Mouse (Mus musculus) lung, embryonic 16.5 days (tissue): ENCODE measurements around the gene Lyg2. TPM values are rescaled to one million over a fixed set of nuclear protein-coding genes. Genes with fewer than 3 reads are reported as not detected.

Experiments used
- ATAC-seq: fragments of 200-750 bp; cut with Nextera tagmentation; 2 replicates; pipeline ENCODE4 v1.8.0; 2017; ENCODE audit warnings: low read depth, mild to moderate bottlenecking, moderate library complexity
- H3K27ac ChIP-seq: fragments of 300-500 bp; sonication (generic); 2 replicates; pipeline ENCODE4 v1.5.1; 2014; ENCODE audit warnings: mild to moderate bottlenecking, control low read depth, low read length
- H3K27me3 ChIP-seq: fragments of 300-500 bp; sonication (generic); 2 replicates; pipeline ENCODE4 v1.6.1; 2014; ENCODE audit warnings: low read depth, low read length, mixed read lengths; ENCODE audit not compliant: control insufficient read depth, insufficient read depth
- H3K36me3 ChIP-seq: fragments of 300-500 bp; sonication (generic); 2 replicates; pipeline ENCODE4 v1.6.1; 2014; ENCODE audit warnings: low read length; ENCODE audit not compliant: control insufficient read depth, insufficient read depth
- H3K4me1 ChIP-seq: fragments of 300-500 bp; sonication (generic); replicated peaks from 2 replicates; pipeline ENCODE4 v1.6.1; 2014; ENCODE audit warnings: low read length, mixed read lengths; ENCODE audit not compliant: control insufficient read depth, insufficient read depth
- H3K4me2 ChIP-seq: fragments of 300-500 bp; sonication (generic); 2 replicates; pipeline ENCODE4 v1.6.1; 2014; ENCODE audit warnings: low read depth, low read length, control low read depth
- H3K4me3 ChIP-seq: fragments of 300-500 bp; sonication (generic); 2 replicates; pipeline ENCODE4 v1.5.1; 2014; ENCODE audit warnings: mild to moderate bottlenecking, low read length, control low read depth
- H3K9ac ChIP-seq: fragments of 300-500 bp; sonication (generic); 2 replicates; pipeline ENCODE4 v1.6.1; 2014; ENCODE audit warnings: low read length, control low read depth
- H3K9me3 ChIP-seq: fragments of 300-500 bp; sonication (generic); 2 replicates; pipeline ENCODE4 v1.6.1; 2016; ENCODE audit warnings: low read length; ENCODE audit not compliant: control insufficient read depth
- WGBS: fragments of 180-500 bp; shearing (Covaris S2); extraction: QIAGEN DNeasy Blood & Tissue Kit; methylation state at CpG from one replicate; pipeline ENCODE4 v1.1.7; 2014; 5-methylcytosine and 5-hydroxymethylcytosine counted together
- polyA plus RNA-seq: library from polyadenylated mRNA; unstranded; fragments of >200 nt; fragmentation: Nextera tagmentation; extraction: Ambion mirVana; gene quantifications from 2 replicates; pipeline ENCODE4 v1.2.1, GENCODE M21; 2015

Gene Lyg2
- polyA plus RNA-seq, 1 experiment from 2014 or later = not detected

- no peaks in the 10 kb centered on the region for H3K9me3 ChIP-seq
- H3K27me3 ChIP-seq = no peaks in the 10 kb centered on the region
- H3K4me1 ChIP-seq = peaks cover 15% of the 10 kb centered on the region
- ATAC-seq = no peak
- H3K4me2 ChIP-seq = peak overlapping the region; percentile 79
- peak overlapping the region; percentile 61 for H3K4me3 ChIP-seq
- no peak overlapping the region for H3K27ac ChIP-seq
- H3K9ac ChIP-seq = no peak overlapping the region
- WGBS = 48% methylated on average over 3 of the region's 3 CpGs
- H3K36me3 ChIP-seq = peaks cover 13% of the 10 kb centered on the region
These were observed 24.9 kb downstream of the Lyg2 start for GRCm38 (mm10) chr1:37891400-37891799.

DNA sequence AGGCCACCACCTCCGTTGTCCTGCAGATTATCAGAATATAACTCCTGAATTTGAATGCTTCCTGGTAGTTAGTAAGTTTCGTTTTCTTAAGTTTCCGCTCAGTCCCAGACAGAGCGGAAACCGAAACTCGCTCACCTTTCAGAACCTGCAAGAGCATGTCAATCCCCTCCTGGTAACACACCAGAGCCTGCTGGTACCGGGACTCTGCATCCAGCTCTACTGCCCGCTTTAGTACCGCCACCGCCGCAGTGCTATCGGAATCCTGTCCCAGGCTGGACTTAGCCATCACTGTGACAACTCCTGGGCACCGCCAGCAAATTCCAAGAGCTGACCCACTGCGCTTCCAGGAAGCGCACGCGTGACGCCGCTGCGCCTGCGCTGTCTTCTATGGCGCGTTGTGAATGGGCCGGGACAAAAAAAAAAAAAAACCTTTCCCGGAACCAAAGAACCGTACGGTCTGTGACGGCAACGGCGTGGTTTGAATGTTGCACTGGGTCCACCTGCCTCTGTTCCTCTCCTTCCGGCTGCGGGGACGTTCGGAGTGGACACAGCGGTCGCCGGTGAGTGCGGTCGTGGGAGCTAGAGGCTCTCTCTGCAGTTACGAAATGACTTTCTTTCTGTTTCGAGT, 26.2 kb downstream of the Lyg2 start, which contains the start of the genes Mitd1 and Mrpl30:
TSS of gene Mitd1 (minus strand) at position 387 of the 628 bp plus-strand sequence.
TSS of gene Mrpl30 (plus strand) at position 453 of the 628 bp plus-strand sequence.
- H3K9ac ChIP-seq = peak within 1 kb of the TSS; percentile 68
- WGBS = under 1% methylated on average over 40 of the region's 41 CpGs
- H3K36me3 ChIP-seq = peaks cover 4% of the 10 kb centered on the region; the same call in 1 of the 2 replicates
- no peaks in the 10 kb centered on the region for H3K9me3 ChIP-seq
- peak within 1 kb of the TSS; percentile 79 for H3K4me2 ChIP-seq
- H3K4me3 ChIP-seq = peak within 1 kb of the TSS; percentile 61
- peaks cover 15% of the 10 kb centered on the region for H3K4me1 ChIP-seq
- peak within 1 kb of the TSS; percentile 67 for H3K27ac ChIP-seq
- H3K27me3 ChIP-seq = no peaks in the 10 kb centered on the region
- ATAC-seq = peak; percentile 95

GRCm38 (mm10) chr1:37889206-37889605, 27.1 kb downstream of the Lyg2 start:
- no peaks in the 10 kb centered on the region for H3K27me3 ChIP-seq
- peak overlapping the region; percentile 68 for H3K9ac ChIP-seq
- H3K4me2 ChIP-seq = peak overlapping the region; percentile 79
- H3K27ac ChIP-seq = no peak overlapping the region
- 75% methylated on average over 7 of the region's 7 CpGs for WGBS
- ATAC-seq = no peak
- no peaks in the 10 kb centered on the region for H3K9me3 ChIP-seq
- peaks cover 6% of the 10 kb centered on the region; the same call in 1 of the 2 replicates for H3K36me3 ChIP-seq
- peaks cover 15% of the 10 kb centered on the region for H3K4me1 ChIP-seq
- H3K4me3 ChIP-seq = peak overlapping the region; percentile 61

GRCm38 (mm10) chr1:37884451-37884850, 31.8 kb downstream of the Lyg2 start:
- no peak overlapping the region for H3K27ac ChIP-seq
- no peaks in the 10 kb centered on the region for H3K9me3 ChIP-seq
- H3K4me1 ChIP-seq = peaks cover 4% of the 10 kb centered on the region
- peaks cover 11% of the 10 kb centered on the region for H3K36me3 ChIP-seq
- no peak overlapping the region for H3K4me2 ChIP-seq
- H3K4me3 ChIP-seq = no peak overlapping the region
- no peak overlapping the region for H3K9ac ChIP-seq
- WGBS = 70% methylated on average over 4 of the region's 4 CpGs
- no peaks in the 10 kb centered on the region for H3K27me3 ChIP-seq
- ATAC-seq = no peak

DNA sequence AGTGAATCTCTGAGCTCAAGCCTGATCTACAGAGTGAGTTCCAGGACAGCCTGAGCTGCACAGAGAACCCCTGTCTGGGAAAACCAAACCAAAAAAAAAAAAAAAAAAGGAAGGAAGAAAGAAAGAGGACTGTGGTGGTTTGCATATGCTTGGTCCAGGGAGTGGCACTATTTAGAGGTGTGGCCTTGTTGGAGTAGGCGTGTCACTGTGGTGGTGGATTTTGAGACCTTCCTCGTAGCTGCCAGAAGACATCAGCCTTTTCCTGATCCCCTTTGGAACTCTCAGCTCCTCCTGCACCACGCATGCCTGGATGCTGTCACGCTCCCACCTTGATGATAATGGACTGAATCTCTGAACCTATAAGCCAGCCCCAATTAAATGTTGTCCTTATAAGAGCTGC, 32.9 kb downstream of the Lyg2 start:
- no peak for ATAC-seq
- Histone ChIP-seq H3K9ac (no peak overlapping the region), H3K27me3 (no peaks in the 10 kb centered on the region), H3K36me3 (peaks cover 17% of the 10 kb centered on the region), H3K27ac (no peak overlapping the region), H3K4me1 (no peaks in the 10 kb centered on the region), H3K4me2 (no peak overlapping the region), H3K9me3 (no peaks in the 10 kb centered on the region), H3K4me3 (no peak overlapping the region)
- 87% methylated on average over 4 of the region's 4 CpGs for WGBS

GRCm38 (mm10) chr1:37877736-37878460, 38.4 kb downstream of the Lyg2 start:
- H3K27ac ChIP-seq = no peak overlapping the region

DNA sequence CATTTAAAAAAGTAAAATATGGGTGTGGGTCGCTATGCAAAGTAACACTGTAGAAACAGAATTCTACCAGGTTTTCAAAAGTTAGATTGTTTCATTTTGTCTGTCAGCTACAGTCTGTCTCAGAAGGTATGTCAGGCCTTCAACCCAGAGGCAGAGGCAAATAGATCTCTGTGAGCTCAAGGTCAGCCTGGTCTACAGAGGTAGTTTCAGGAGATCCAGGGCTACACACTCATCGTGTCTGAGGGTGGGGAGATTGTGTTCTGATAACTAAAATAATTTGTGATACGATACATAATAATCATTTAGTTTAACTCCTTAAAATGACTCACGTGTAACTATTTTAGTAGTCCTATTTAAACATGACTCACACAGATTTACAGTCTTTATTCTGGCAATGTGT, 43.1 kb downstream of the Lyg2 start:
- Histone ChIP-seq H3K27ac (no peak overlapping the region), H3K9me3 (peaks cover 4% of the 10 kb centered on the region), H3K27me3 (no peaks in the 10 kb centered on the region; the same call in 1 of the 2 replicates), H3K9ac (no peak overlapping the region), H3K4me1 (peaks cover 7% of the 10 kb centered on the region; the same call in 1 of the 2 replicates), H3K4me2 (peak overlapping the region; percentile 58), H3K4me3 (peak overlapping the region; percentile 63), H3K36me3 (peaks cover 31% of the 10 kb centered on the region)
- no peak for ATAC-seq
- 83% methylated on average over 4 of the region's 4 CpGs for WGBS

More at GRCm38 (mm10) chr1:37877736-37878460, 38.4 kb downstream of the Lyg2 start:
- no peaks in the 10 kb centered on the region for H3K27me3 ChIP-seq
- no peak overlapping the region for H3K4me2 ChIP-seq
- no peak overlapping the region for H3K4me3 ChIP-seq
- H3K4me1 ChIP-seq = peaks cover 3% of the 10 kb centered on the region; the same call in 1 of the 2 replicates
- no peak overlapping the region for H3K9ac ChIP-seq
- no peak for ATAC-seq
- 90% methylated on average over 13 of the region's 13 CpGs for WGBS
- peaks cover 37% of the 10 kb centered on the region for H3K36me3 ChIP-seq
- H3K9me3 ChIP-seq = peaks cover 4% of the 10 kb centered on the region

DNA sequence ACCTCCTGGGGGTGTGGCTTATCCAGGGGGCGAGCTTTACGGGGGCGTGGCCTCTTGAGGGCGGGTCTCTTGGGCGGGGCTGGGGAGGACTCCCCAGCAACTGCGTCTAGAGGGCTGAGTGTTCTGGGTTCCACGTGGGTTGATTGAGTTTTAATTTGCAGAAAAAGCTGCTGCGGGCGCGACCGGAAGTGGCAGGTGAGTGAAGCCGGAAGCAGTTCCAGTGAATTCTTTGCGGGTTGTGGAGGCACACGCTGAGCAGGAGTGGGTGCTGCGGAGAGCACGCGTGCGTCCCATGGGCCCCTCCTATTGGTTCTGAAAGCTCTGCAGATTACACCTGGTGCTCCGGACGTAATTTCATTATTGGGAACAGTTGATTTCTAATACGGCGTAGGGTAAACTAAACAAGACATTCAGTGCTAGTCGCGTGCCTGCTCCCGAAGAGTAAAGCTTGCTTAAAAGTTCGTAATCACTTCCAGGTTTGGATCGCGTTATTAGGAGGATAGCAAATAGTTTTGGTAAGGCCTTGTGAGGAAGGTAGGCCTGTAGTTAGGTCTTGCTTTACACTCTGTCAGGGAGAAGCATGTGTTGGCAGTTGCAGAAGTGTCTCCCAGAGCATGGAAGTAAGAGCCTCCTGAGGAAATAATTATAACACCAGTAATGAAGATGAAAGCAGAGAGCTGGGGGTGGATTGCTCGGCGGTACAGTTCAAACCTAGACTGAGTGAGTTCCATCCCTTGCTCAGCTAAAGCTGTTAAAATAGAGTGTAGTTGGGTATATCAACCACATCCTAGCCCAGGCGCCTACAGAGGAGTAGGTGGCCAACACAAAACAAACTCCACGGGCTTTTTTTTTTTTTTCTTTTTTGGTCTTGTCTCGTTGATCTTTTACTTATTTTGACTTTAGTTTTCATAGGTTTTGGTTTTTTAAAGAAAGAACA, 43.9 kb downstream of the Lyg2 start:
- Histone ChIP-seq H3K9ac (peak overlapping the region; percentile 55), H3K9me3 (peaks cover 4% of the 10 kb centered on the region), H3K36me3 (peaks cover 24% of the 10 kb centered on the region), H3K27ac (peak overlapping the region; percentile 86), H3K4me1 (peaks cover 7% of the 10 kb centered on the region; the same call in 1 of the 2 replicates), H3K4me2 (peak overlapping the region; percentile 58), H3K4me3 (peak overlapping the region; percentile 63), H3K27me3 (no peaks in the 10 kb centered on the region; the same call in 1 of the 2 replicates)
- WGBS = 4% methylated on average over 33 of the region's 33 CpGs
- ATAC-seq = peak; percentile 97
